Mouse (Mus musculus) heart, postnatal 0 days (tissue): ENCODE measurements around the gene Prrt1.

Experiments used
- CTCF ChIP-seq: IDR thresholded peaks from 2 replicates; pipeline ENCODE4 v1.5.1; 2016; ENCODE audit warnings: antibody characterized with exemption, control low read depth, low read depth
- EP300 ChIP-seq: IDR thresholded peaks from 2 replicates; pipeline ENCODE4 v1.6.1; 2016; ENCODE audit warnings: antibody characterized with exemption, low read depth

DNA sequence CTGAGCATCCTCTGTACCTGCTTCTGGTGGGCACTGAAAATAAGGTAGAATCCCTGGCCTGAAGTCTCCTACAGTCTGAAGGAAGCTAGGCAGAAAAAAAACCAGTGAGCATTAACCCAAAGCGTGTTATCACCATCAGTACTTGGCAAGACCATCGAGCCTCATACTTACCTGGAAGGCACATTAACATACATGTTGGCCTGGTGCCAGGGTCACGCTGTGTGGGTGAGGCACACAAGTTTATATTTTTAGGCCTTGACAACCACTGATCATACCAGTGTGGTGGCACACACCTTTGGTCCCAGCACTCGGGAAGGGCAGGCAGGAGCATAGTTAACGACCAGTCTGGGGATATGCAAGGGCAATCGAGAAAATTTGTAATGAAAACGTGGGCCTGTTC, 21.3 kb upstream of the Prrt1 start:
- TF ChIP-seq CTCF, result no peak
- TF ChIP-seq EP300, result no peak
